Mouse (Mus musculus) neural tube, embryonic 14.5 days (tissue): ENCODE measurements around the gene Gja10. TPM values are rescaled to one million over a fixed set of nuclear protein-coding genes. Genes with fewer than 3 reads are reported as not detected.

Source experiments
- ATAC-seq: fragments of 200-750 bp; cut with Nextera tagmentation; 2 replicates; pipeline ENCODE4 v1.8.0; 2017; ENCODE audit warnings: low read depth, mild to moderate bottlenecking, moderate TSS enrichment, moderate library complexity
- H3K27ac ChIP-seq: fragments of 300-500 bp; sonication (generic); 2 replicates; pipeline ENCODE4 v1.5.1; 2014; ENCODE audit warnings: low read depth, mild to moderate bottlenecking, control low read depth, low read length, moderate library complexity, mixed read lengths
- H3K27me3 ChIP-seq: fragments of 300-500 bp; sonication (generic); 2 replicates; pipeline ENCODE4 v1.6.1; 2014; ENCODE audit warnings: low read length; ENCODE audit not compliant: control insufficient read depth, insufficient read depth
- H3K36me3 ChIP-seq: fragments of 300-500 bp; sonication (generic); 2 replicates; pipeline ENCODE4 v1.6.1; 2014; ENCODE audit warnings: low read length, mixed read lengths; ENCODE audit not compliant: control insufficient read depth, insufficient read depth
- H3K4me1 ChIP-seq: fragments of 300-500 bp; sonication (generic); 2 replicates; pipeline ENCODE4 v1.6.1; 2014; ENCODE audit warnings: low read length; ENCODE audit not compliant: control insufficient read depth, insufficient read depth
- H3K4me2 ChIP-seq: fragments of 300-500 bp; sonication (generic); 2 replicates; pipeline ENCODE4 v1.6.1; 2014; ENCODE audit warnings: mild to moderate bottlenecking, low read depth, low read length, control low read depth
- H3K4me3 ChIP-seq: fragments of 300-500 bp; sonication (generic); 2 replicates; pipeline ENCODE4 v1.5.1; 2014; ENCODE audit warnings: low read depth, low read length, control low read depth, mixed read lengths
- H3K9ac ChIP-seq: fragments of 300-500 bp; sonication (generic); replicated peaks from 2 replicates; pipeline ENCODE4 v1.6.1; 2014; ENCODE audit warnings: low read depth, mild to moderate bottlenecking, control low read depth, low read length, mixed read lengths
- H3K9me3 ChIP-seq: fragments of 300-500 bp; sonication (generic); 2 replicates; pipeline ENCODE4 v1.6.1; 2016; ENCODE audit warnings: low read length; ENCODE audit not compliant: control insufficient read depth
- WGBS: fragments of 180-500 bp; shearing (Covaris S2); extraction: QIAGEN DNeasy Blood & Tissue Kit; methylation state at CpG from one replicate; pipeline ENCODE4 v1.1.7; 2014; 5-methylcytosine and 5-hydroxymethylcytosine counted together
- polyA plus RNA-seq: library from polyadenylated mRNA; unstranded; fragments of >200 nt; fragmentation: Nextera tagmentation; extraction: Ambion mirVana; gene quantifications from 2 replicates; pipeline ENCODE4 v1.2.1, GENCODE M21; 2014

Gene Gja10
- polyA plus RNA-seq, 1 experiment from 2014 or later, result not detected

- H3K9me3 ChIP-seq, result no peaks in the 10 kb centered on the region
- no peak overlapping the region for H3K27ac ChIP-seq
- no peaks in the 10 kb centered on the region for H3K27me3 ChIP-seq
- ATAC-seq, result no peak
- no peak overlapping the region for H3K9ac ChIP-seq
- H3K36me3 ChIP-seq, result peaks cover 14% of the 10 kb centered on the region
- WGBS, result 84% methylated on average over 8 of the region's 8 CpGs
- H3K4me1 ChIP-seq, result peaks cover 26% of the 10 kb centered on the region
- no peak overlapping the region for H3K4me2 ChIP-seq
- H3K4me3 ChIP-seq, result no peak overlapping the region
Observed at GRCm38 (mm10) chr4:32564918-32565317, 37.6 kb downstream of the Gja10 start.

GRCm38 (mm10) chr4:32564416-32564815 lies 38.1 kb downstream of the Gja10 start:
- no peak for ATAC-seq
- no peaks in the 10 kb centered on the region for H3K9me3 ChIP-seq

GRCm38 (mm10) chr4:32562319-32563115 lies 40.0 kb downstream of the Gja10 start:
- Histone ChIP-seq H3K9me3 (no peaks in the 10 kb centered on the region), H3K4me1 (peaks cover 16% of the 10 kb centered on the region), H3K9ac (no peak overlapping the region), H3K4me2 (no peak overlapping the region), H3K36me3 (peaks cover 14% of the 10 kb centered on the region), H3K27ac (no peak overlapping the region), H3K27me3 (no peaks in the 10 kb centered on the region), H3K4me3 (no peak overlapping the region)
- ATAC-seq, result peak; percentile 16; the same call in 1 of the 2 replicates
- WGBS, result 96% methylated on average over 35 of the region's 35 CpGs

More at GRCm38 (mm10) chr4:32564416-32564815, 38.1 kb downstream of the Gja10 start:
- Histone ChIP-seq H3K9ac (no peak overlapping the region), H3K4me3 (no peak overlapping the region), H3K27ac (no peak overlapping the region), H3K4me1 (peaks cover 23% of the 10 kb centered on the region), H3K27me3 (no peaks in the 10 kb centered on the region), H3K4me2 (no peak overlapping the region), H3K36me3 (peaks cover 14% of the 10 kb centered on the region)
- WGBS, result 90% methylated on average over 7 of the region's 7 CpGs

GRCm38 (mm10) chr4:32561555-32562095 lies 40.9 kb downstream of the Gja10 start:
- H3K27me3 ChIP-seq, result no peaks in the 10 kb centered on the region
- peak; percentile 63; the same call in 1 of the 2 replicates for ATAC-seq
- peak overlapping the region; percentile 2; the same call in 1 of the 2 replicates for H3K9ac ChIP-seq
- peak overlapping the region; percentile 78 for H3K27ac ChIP-seq
- H3K36me3 ChIP-seq, result peaks cover 14% of the 10 kb centered on the region
- 40% methylated on average over 12 of the region's 12 CpGs for WGBS
- peaks cover 16% of the 10 kb centered on the region for H3K4me1 ChIP-seq
- H3K4me3 ChIP-seq, result no peak overlapping the region
- no peaks in the 10 kb centered on the region for H3K9me3 ChIP-seq
- H3K4me2 ChIP-seq, result 0 out of 2 replicates have a peak overlapping the region, but pooled peaks have one; percentile 4

GRCm38 (mm10) chr4:32560724-32561554 lies 41.6 kb downstream of the Gja10 start:
- Histone ChIP-seq H3K36me3 (peaks cover 14% of the 10 kb centered on the region), H3K27me3 (no peaks in the 10 kb centered on the region), H3K4me1 (peaks cover 16% of the 10 kb centered on the region), H3K4me3 (no peak overlapping the region), H3K9ac (0 out of 2 replicates have a peak overlapping the region, but pooled peaks have one; percentile 2), H3K9me3 (no peaks in the 10 kb centered on the region), H3K4me2 (0 out of 2 replicates have a peak overlapping the region, but pooled peaks have one; percentile 4), H3K27ac (peak overlapping the region; percentile 78)
- 41% methylated on average over 8 of the region's 8 CpGs for WGBS
- peak; percentile 59; the same call in 1 of the 2 replicates for ATAC-seq

- no peak for ATAC-seq
- WGBS, result 30% methylated on average over 6 of the region's 6 CpGs
- Histone ChIP-seq H3K4me1 (peaks cover 16% of the 10 kb centered on the region), H3K9me3 (no peaks in the 10 kb centered on the region), H3K27me3 (no peaks in the 10 kb centered on the region), H3K27ac (peak overlapping the region; percentile 78), H3K4me3 (no peak overlapping the region), H3K4me2 (no peak overlapping the region), H3K9ac (no peak overlapping the region), H3K36me3 (peaks cover 14% of the 10 kb centered on the region)
Observed at GRCm38 (mm10) chr4:32560246-32560645, 42.3 kb downstream of the Gja10 start.

GRCm38 (mm10) chr4:32555506-32555905 lies 47.1 kb downstream of the Gja10 start:
- no peak for ATAC-seq
- H3K4me1 ChIP-seq, result peaks cover 4% of the 10 kb centered on the region; the same call in 1 of the 2 replicates
- H3K4me3 ChIP-seq, result no peak overlapping the region
- H3K27ac ChIP-seq, result no peak overlapping the region
- H3K9me3 ChIP-seq, result no peaks in the 10 kb centered on the region
- no peaks in the 10 kb centered on the region for H3K36me3 ChIP-seq
- no peak overlapping the region for H3K9ac ChIP-seq
- H3K4me2 ChIP-seq, result no peak overlapping the region
- H3K27me3 ChIP-seq, result no peaks in the 10 kb centered on the region
- 87% methylated on average over 7 of the region's 7 CpGs for WGBS

GRCm38 (mm10) chr4:32551337-32551736 lies 51.2 kb downstream of the Gja10 start:
- no peak overlapping the region for H3K4me3 ChIP-seq
- no peak for ATAC-seq
- H3K4me1 ChIP-seq, result no peaks in the 10 kb centered on the region
- WGBS, result 43% methylated on average over 4 of the region's 4 CpGs
- H3K9me3 ChIP-seq, result no peaks in the 10 kb centered on the region
- H3K9ac ChIP-seq, result no peak overlapping the region
- H3K4me2 ChIP-seq, result no peak overlapping the region
- H3K27me3 ChIP-seq, result no peaks in the 10 kb centered on the region
- no peaks in the 10 kb centered on the region for H3K36me3 ChIP-seq
- no peak overlapping the region for H3K27ac ChIP-seq
